Mouse (Mus musculus): ENCODE measurements at regions not wholly inside any gene's neighbourhood (a gene's known extent, or its start where the extent isn't known, plus 50 kb on each side); places are given as distances from the start of the nearest gene placed in this dataset.

GRCm38 (mm10) chr12:39840179-39840578, 197.6 kb downstream of the Arl4a start:
- DNase-seq (ENCODE audit: low spot score), result no peak

- no peak for DNase-seq (ENCODE audit: low spot score)
These were observed 206.7 kb downstream of the Arl4a start for GRCm38 (mm10) chr12:39831079-39831478.

GRCm38 (mm10) chr12:39830530-39830929, 207.3 kb downstream of the Arl4a start:
- DNase-seq (ENCODE audit: low spot score), result no peak

- no peak for DNase-seq (ENCODE audit: low spot score)
These were observed 215.2 kb downstream of the Arl4a start for GRCm38 (mm10) chr12:39822671-39823070.

GRCm38 (mm10) chr12:39801536-39801935, 236.3 kb downstream of the Arl4a start:
- no peak for DNase-seq (ENCODE audit: low spot score)

GRCm38 (mm10) chr12:39797843-39798242, 240.0 kb downstream of the Arl4a start:
- no peak for DNase-seq (ENCODE audit: low spot score)

- DNase-seq (ENCODE audit: low spot score), result no peak
These were observed 240.9 kb downstream of the Arl4a start for GRCm38 (mm10) chr12:39796939-39797338.

- DNase-seq (ENCODE audit: low spot score), result no peak
These were observed 252.8 kb downstream of the Arl4a start for GRCm38 (mm10) chr12:39785026-39785425.

- no peak for DNase-seq (ENCODE audit: low spot score)
These were observed 253.3 kb downstream of the Arl4a start for GRCm38 (mm10) chr12:39784532-39784931.

GRCm38 (mm10) chr12:39776173-39776572, 261.7 kb downstream of the Arl4a start:
- DNase-seq (ENCODE audit: low spot score), result no peak

- no peak for DNase-seq (ENCODE audit: low spot score)
These were observed 270.8 kb downstream of the Arl4a start for GRCm38 (mm10) chr12:39766988-39767387.

- no peak for DNase-seq (ENCODE audit: low spot score)
These were observed 274.3 kb downstream of the Arl4a start for GRCm38 (mm10) chr12:39763529-39763928.

- no peak for DNase-seq (ENCODE audit: low spot score)
These were observed 275.9 kb downstream of the Arl4a start for GRCm38 (mm10) chr12:39761946-39762345.

GRCm38 (mm10) chr12:39761326-39761725, 276.5 kb downstream of the Arl4a start:
- DNase-seq (ENCODE audit: low spot score), result no peak

- no peak for DNase-seq (ENCODE audit: low spot score)
These were observed 279.9 kb downstream of the Arl4a start for GRCm38 (mm10) chr12:39757975-39758374.

- no peak for DNase-seq (ENCODE audit: low spot score)
These were observed 286.0 kb downstream of the Arl4a start for GRCm38 (mm10) chr12:39751850-39752249.

GRCm38 (mm10) chr12:39742156-39743063, 295.4 kb downstream of the Arl4a start:
- no peak for DNase-seq (ENCODE audit: low spot score)

GRCm38 (mm10) chr12:39741051-39741847, 296.6 kb downstream of the Arl4a start:
- no peak for DNase-seq (ENCODE audit: low spot score)

GRCm38 (mm10) chr12:39736966-39737365, 300.9 kb downstream of the Arl4a start:
- DNase-seq (ENCODE audit: low spot score), result no peak

GRCm38 (mm10) chr12:39736097-39736920, 301.5 kb downstream of the Arl4a start:
- DNase-seq (ENCODE audit: low spot score), result no peak

- DNase-seq (ENCODE audit: low spot score), result no peak
These were observed 303.6 kb downstream of the Arl4a start for GRCm38 (mm10) chr12:39734176-39734575.

- no peak for DNase-seq (ENCODE audit: low spot score)
These were observed 306.6 kb downstream of the Arl4a start for GRCm38 (mm10) chr12:39731177-39731576.

Measured in ovary, adult 18-20 months (tissue).